Mouse (Mus musculus) neural tube, embryonic 11.5 days (tissue): Measurements from ENCODE around the gene Ddx42. TPM values are rescaled to one million over a fixed set of nuclear protein-coding genes. Genes with fewer than 3 reads are reported as not detected.
A peak's percentile ranks its signal among the peaks of the same experiment; 100 is the strongest.

Source experiments
- ATAC-seq: fragments of 200-750 bp; cut with Nextera tagmentation; 2 replicates; pipeline ENCODE4 v1.8.0; 2017; ENCODE audit warnings: moderate number of reproducible peaks, mild to moderate bottlenecking, moderate TSS enrichment, moderate library complexity; ENCODE audit not compliant: insufficient read depth, low FRiP score, low TSS enrichment
- DNase-seq: peaks from one replicate; pipeline ENCODE4 v3.0.0-alpha.2; 2015; ENCODE audit warnings: low spot score
- H3K27ac ChIP-seq: fragments of 300-500 bp; sonication (generic); 2 replicates; pipeline ENCODE4 v1.5.1; 2014; ENCODE audit warnings: low read depth, mild to moderate bottlenecking, low read length
- H3K27me3 ChIP-seq: fragments of 300-500 bp; sonication (generic); 2 replicates; pipeline ENCODE4 v1.6.1; 2014; ENCODE audit warnings: mild to moderate bottlenecking, low read length, mixed read lengths; ENCODE audit not compliant: control insufficient read depth, insufficient read depth
- H3K36me3 ChIP-seq: fragments of 300-500 bp; sonication (generic); 2 replicates; pipeline ENCODE4 v1.6.1; 2014; ENCODE audit warnings: mild to moderate bottlenecking, low read length, moderate library complexity, mixed read lengths; ENCODE audit not compliant: control insufficient read depth, insufficient read depth
- H3K4me1 ChIP-seq: fragments of 300-500 bp; sonication (generic); 2 replicates; pipeline ENCODE4 v1.6.1; 2014; ENCODE audit warnings: low read length, mixed read lengths; ENCODE audit not compliant: control insufficient read depth, insufficient read depth
- H3K4me2 ChIP-seq: fragments of 300-500 bp; sonication (generic); 2 replicates; pipeline ENCODE4 v1.6.1; 2014; ENCODE audit warnings: low read depth, mild to moderate bottlenecking, moderate library complexity
- H3K4me3 ChIP-seq: fragments of 300-500 bp; sonication (generic); 2 replicates; pipeline ENCODE4 v1.5.1; 2014; ENCODE audit warnings: low read depth, low read length
- H3K9ac ChIP-seq: fragments of 300-500 bp; sonication (generic); 2 replicates; pipeline ENCODE4 v1.6.1; 2014; ENCODE audit warnings: mild to moderate bottlenecking, low read length
- H3K9me3 ChIP-seq: fragments of 300-500 bp; sonication (generic); 2 replicates; pipeline ENCODE4 v1.6.1; 2016; ENCODE audit warnings: low read length; ENCODE audit not compliant: control insufficient read depth
- WGBS: fragments of 180-500 bp; shearing (Covaris S2); extraction: QIAGEN DNeasy Blood & Tissue Kit; methylation state at CpG from one replicate; pipeline ENCODE4 v1.1.7; 2014; 5-methylcytosine and 5-hydroxymethylcytosine counted together
- polyA plus RNA-seq: library from polyadenylated mRNA; unstranded; fragments of >200 nt; fragmentation: Nextera tagmentation; extraction: Ambion mirVana; gene quantifications from 2 replicates; pipeline ENCODE4 v1.2.1, GENCODE M21; 2014

Ddx42 gene
- polyA plus RNA-seq, 1 experiment from 2014 or later, result 106 TPM

DNA sequence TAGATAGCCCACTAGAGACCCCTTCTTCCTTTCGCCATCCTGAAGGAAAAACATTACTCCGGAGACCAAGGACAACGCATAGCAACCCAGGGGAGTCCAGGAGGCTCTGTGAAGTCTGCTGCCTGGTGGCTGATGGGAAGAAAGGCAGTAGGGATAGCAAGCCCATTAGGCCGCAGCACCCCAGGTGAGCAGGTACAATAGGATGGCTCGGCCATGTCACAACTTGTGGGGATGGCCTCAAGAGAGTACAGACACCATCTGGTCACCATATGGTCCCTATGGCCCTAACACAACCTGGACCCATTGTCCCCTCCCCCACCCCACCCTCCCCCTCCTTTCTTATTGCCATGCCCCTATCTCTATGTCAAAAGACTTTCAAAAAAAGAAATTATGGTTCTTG, 51.1 kb downstream of the Ddx42 start:
- H3K27ac ChIP-seq, result peak overlapping the region; percentile 87
- no peaks in the 10 kb centered on the region for H3K27me3 ChIP-seq
- H3K4me1 ChIP-seq, result peaks cover 35% of the 10 kb centered on the region
- peaks cover 33% of the 10 kb centered on the region for H3K36me3 ChIP-seq
- H3K9ac ChIP-seq, result no peak overlapping the region
- no peaks in the 10 kb centered on the region for H3K9me3 ChIP-seq
- H3K4me2 ChIP-seq, result peak overlapping the region; percentile 30
- DNase-seq (no peak), ATAC-seq (no peak)
- WGBS, result 54% methylated on average over 5 of the region's 5 CpGs
- no peak overlapping the region for H3K4me3 ChIP-seq

DNA sequence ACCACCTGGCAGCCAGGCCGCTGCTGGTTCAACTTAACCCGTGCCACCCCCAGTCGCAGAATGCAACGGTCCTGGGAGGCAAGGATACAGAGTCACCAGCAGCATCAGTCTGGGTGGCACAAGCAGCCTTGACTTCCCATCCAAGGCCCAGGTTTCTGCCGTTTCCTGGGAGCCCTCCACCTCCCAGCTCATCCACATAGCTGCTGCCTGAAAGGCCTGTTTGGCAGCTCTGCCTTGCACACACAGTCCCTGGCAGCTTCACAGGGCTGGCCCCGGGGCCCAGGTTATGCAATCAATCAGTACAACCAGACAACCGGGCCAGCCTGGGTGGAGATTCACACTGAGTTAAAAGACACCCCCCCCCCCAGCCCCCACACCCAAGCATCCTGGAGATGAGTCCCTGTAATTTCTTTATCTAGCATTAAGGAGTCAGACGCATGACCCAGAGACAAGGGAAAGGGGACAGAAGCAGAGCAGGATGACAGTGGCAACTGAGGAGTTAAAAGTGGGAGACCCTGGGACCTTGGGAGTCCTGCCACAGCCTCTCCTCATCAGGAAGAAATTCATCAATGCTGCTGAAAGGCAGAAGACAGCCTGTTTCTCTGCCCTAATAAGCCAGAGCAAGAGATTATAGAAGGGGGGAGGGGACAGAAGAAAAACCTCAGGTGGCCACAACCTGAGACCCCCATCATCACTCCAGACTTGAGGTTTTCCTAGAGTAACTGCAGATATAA, 51.8 kb downstream of the Ddx42 start:
- Histone ChIP-seq H3K4me1 (peaks cover 35% of the 10 kb centered on the region), H3K9me3 (no peaks in the 10 kb centered on the region), H3K4me2 (peak overlapping the region; percentile 30), H3K9ac (peak overlapping the region; percentile 33), H3K27me3 (no peaks in the 10 kb centered on the region), H3K27ac (peak overlapping the region; percentile 87), H3K36me3 (peaks cover 29% of the 10 kb centered on the region), H3K4me3 (no peak overlapping the region)
- WGBS, result 39% methylated on average over 8 of the region's 8 CpGs
- ATAC-seq, result no peak
- DNase-seq, result peak; percentile 29

DNA sequence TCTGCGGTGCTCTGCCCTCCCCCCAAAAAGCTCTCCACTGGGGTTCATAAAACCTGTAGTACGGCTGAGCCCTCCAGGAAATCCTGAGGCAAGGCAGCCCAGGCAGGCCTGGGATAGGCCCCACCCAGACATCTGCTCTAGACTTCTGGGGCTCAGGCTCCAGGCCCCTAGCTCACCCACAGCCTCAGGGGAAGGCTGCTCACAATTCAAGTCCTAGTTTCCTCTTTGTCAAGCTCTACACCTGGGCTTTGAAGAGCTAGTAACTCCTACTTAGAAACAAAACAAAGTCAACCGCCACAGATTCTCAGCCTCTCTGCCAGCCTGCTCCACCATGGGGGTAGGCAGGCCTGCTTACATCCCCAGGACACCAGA, 52.3 kb downstream of the Ddx42 start:
- DNase-seq, result peak; percentile 66
- peak overlapping the region; percentile 87 for H3K27ac ChIP-seq
- peaks cover 35% of the 10 kb centered on the region for H3K4me1 ChIP-seq
- no peak for ATAC-seq
- H3K9ac ChIP-seq, result no peak overlapping the region
- H3K4me3 ChIP-seq, result no peak overlapping the region
- H3K9me3 ChIP-seq, result no peaks in the 10 kb centered on the region
- 33% methylated on average over 3 of the region's 3 CpGs for WGBS
- peaks cover 24% of the 10 kb centered on the region for H3K36me3 ChIP-seq
- H3K4me2 ChIP-seq, result peak overlapping the region; percentile 30; the same call in 1 of the 2 replicates
- H3K27me3 ChIP-seq, result no peaks in the 10 kb centered on the region

DNA sequence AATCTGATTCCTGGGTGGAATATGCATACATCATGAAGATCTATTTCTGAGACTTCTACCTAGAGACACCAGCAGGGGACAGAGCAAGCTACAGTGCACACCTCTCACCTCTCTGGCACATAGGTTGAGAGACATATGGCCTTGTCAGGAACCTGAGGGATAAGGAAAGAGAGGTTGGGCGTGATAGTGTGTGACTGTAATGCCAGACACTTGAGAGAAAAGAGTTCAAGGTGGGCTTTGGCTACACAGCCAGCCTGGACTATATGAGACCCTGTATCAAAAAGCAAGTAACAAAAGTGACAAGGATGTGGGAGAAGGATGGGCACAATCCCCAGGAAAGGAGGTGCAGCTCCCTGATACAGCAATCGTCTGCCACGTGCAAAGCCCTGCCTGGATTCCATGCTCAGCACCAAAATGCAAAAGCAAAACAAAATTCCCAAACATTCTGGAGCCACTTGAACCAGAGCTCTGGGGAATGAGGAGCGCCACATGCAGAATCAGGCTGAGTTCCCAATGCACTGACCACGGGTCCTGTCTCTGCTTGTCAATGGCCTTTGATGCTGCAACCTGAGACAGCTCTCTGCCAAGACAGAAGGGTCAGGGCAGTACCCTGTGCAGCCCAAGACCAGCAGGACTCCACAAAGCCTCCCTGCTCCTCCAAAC, 54.5 kb downstream of the Ddx42 start:
- WGBS, result 43% methylated on average over 5 of the region's 5 CpGs
- Histone ChIP-seq H3K9me3 (no peaks in the 10 kb centered on the region), H3K36me3 (peaks cover 9% of the 10 kb centered on the region; the same call in 1 of the 2 replicates), H3K4me2 (peak overlapping the region; percentile 79), H3K27me3 (no peaks in the 10 kb centered on the region), H3K9ac (peak overlapping the region; percentile 97), H3K4me3 (peak overlapping the region; percentile 97), H3K4me1 (peaks cover 39% of the 10 kb centered on the region), H3K27ac (peak overlapping the region; percentile 87; the same call in 1 of the 2 replicates)
- ATAC-seq (no peak), DNase-seq (no peak)

GRCm38 (mm10) chr11:106271794-106272643, 55.3 kb downstream of the Ddx42 start:
- Histone ChIP-seq H3K9me3 (no peaks in the 10 kb centered on the region), H3K27me3 (no peaks in the 10 kb centered on the region), H3K36me3 (peaks cover 4% of the 10 kb centered on the region; the same call in 1 of the 2 replicates), H3K4me3 (peak overlapping the region; percentile 97), H3K9ac (peak overlapping the region; percentile 97), H3K4me1 (peaks cover 39% of the 10 kb centered on the region), H3K4me2 (peak overlapping the region; percentile 79), H3K27ac (peak overlapping the region; percentile 87)
- peak; percentile 53 for ATAC-seq
- 2% methylated on average over 41 of the region's 41 CpGs for WGBS
- peak; percentile 51 for DNase-seq

GRCm38 (mm10) chr11:106272644-106273310, 56.1 kb downstream of the Ddx42 start, which contains the start of gene Smarcd2:
TSS of gene Smarcd2 (minus strand) at chr11:106272972.
- WGBS, result under 1% methylated on average over 56 of the region's 72 CpGs
- Histone ChIP-seq H3K9ac (peak within 1 kb of the TSS; percentile 97), H3K9me3 (no peaks in the 10 kb centered on the region), H3K27ac (peak within 1 kb of the TSS; percentile 87), H3K4me2 (peak within 1 kb of the TSS; percentile 79), H3K27me3 (no peaks in the 10 kb centered on the region), H3K4me1 (peaks cover 33% of the 10 kb centered on the region), H3K36me3 (no peaks in the 10 kb centered on the region), H3K4me3 (peak within 1 kb of the TSS; percentile 97)
- DNase-seq (peak; percentile 100), ATAC-seq (peak; percentile 91)

DNA sequence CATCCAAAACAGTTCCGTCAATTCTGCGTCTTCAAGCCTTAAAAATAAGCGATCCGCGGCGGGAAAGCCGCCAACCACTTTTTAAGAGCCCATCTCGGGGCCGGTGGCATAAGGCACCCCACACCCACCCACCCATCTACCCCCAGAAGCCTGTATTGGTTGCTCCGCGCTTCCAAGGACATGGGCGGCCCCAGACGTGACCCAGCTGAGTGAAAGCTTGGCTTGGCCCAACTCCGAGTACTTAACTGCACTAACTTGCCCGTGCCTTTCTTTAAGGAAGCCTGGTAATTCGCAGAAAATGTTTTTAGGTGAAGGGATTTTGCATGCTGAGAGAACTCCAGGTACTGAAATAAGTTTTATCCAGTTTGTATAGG, 56.6 kb downstream of the Ddx42 start:
- ATAC-seq, result no peak

GRCm38 (mm10) chr11:106273811-106274210, 57.1 kb downstream of the Ddx42 start:
- Histone ChIP-seq H3K9me3 (no peaks in the 10 kb centered on the region), H3K9ac (no peak overlapping the region), H3K4me3 (no peak overlapping the region), H3K27ac (no peak overlapping the region), H3K27me3 (no peaks in the 10 kb centered on the region), H3K4me2 (no peak overlapping the region), H3K4me1 (peaks cover 23% of the 10 kb centered on the region), H3K36me3 (no peaks in the 10 kb centered on the region)
- DNase-seq, result no peak
- 92% methylated on average over 6 of the region's 6 CpGs for WGBS
- ATAC-seq, result no peak

More for the DNA sequence above, 56.6 kb downstream of the Ddx42 start:
- peak overlapping the region; percentile 56 for H3K4me2 ChIP-seq
- H3K27me3 ChIP-seq, result no peaks in the 10 kb centered on the region
- H3K9ac ChIP-seq, result peak overlapping the region; percentile 49
- DNase-seq, result no peak
- peaks cover 28% of the 10 kb centered on the region for H3K4me1 ChIP-seq
- 23% methylated on average over 16 of the region's 16 CpGs for WGBS
- H3K36me3 ChIP-seq, result no peaks in the 10 kb centered on the region
- H3K27ac ChIP-seq, result 0 out of 2 replicates have a peak overlapping the region, but pooled peaks have one; percentile 37
- peak overlapping the region; percentile 97 for H3K4me3 ChIP-seq
- H3K9me3 ChIP-seq, result no peaks in the 10 kb centered on the region
